Mouse (Mus musculus) liver, postnatal 0 days (tissue): Measurements from ENCODE around the gene Lrfn2.

Experiments
- CTCF ChIP-seq: sonication (generic); IDR thresholded peaks from 2 replicates; pipeline ENCODE4 v1.5.1; 2016; ENCODE audit warnings: antibody characterized with exemption, low read depth
- EP300 ChIP-seq: IDR thresholded peaks from 2 replicates; pipeline ENCODE4 v1.6.1; 2016; ENCODE audit warnings: antibody characterized with exemption, low read depth, mild to moderate bottlenecking

DNA sequence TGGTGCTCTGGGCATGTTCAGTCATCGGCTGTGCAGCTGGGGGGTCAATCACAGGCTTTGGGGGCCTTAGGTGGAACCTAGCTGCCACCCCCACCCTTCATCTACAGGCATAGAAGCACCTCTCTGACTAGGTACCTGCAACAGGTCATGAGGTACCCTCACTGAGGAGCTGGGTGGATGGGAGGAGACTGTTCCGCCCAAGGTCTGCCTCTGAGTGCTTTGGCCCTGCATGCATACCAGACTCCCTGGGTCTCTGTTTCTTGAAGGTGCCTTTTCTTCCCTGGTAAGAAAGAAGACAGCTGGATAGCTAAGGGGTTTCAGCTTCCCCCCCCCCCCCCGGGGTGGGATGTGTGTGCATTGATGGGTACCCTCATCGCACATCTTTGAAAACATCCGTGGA lies 98.7 kb downstream of the Lrfn2 start:
- TF ChIP-seq EP300 (no peak), CTCF (no peak)
